Mouse (Mus musculus) intestine, embryonic 16.5 days (tissue): ENCODE data around the gene Mgea5. TPM values are rescaled to one million over a fixed set of nuclear protein-coding genes. Genes with fewer than 3 reads are reported as not detected.

Experiments used
- ATAC-seq: fragments of 200-750 bp; cut with Nextera tagmentation; 2 replicates; pipeline ENCODE4 v1.8.0; 2017; ENCODE audit warnings: moderate TSS enrichment, moderate library complexity
- H3K27ac ChIP-seq: fragments of 300-500 bp; sonication (generic); 2 replicates; pipeline ENCODE4 v1.5.1; 2014; ENCODE audit warnings: mild to moderate bottlenecking, low read length
- H3K27me3 ChIP-seq: fragments of 300-500 bp; sonication (generic); replicated peaks from 2 replicates; pipeline ENCODE4 v1.6.1; 2014; ENCODE audit warnings: low read length, control low read depth, mixed read lengths; ENCODE audit not compliant: control insufficient read depth, insufficient read depth
- H3K36me3 ChIP-seq: fragments of 300-500 bp; sonication (generic); 2 replicates; pipeline ENCODE4 v1.6.1; 2014; ENCODE audit warnings: low read length, control low read depth; ENCODE audit not compliant: control insufficient read depth, insufficient read depth
- H3K4me1 ChIP-seq: fragments of 300-500 bp; sonication (generic); 2 replicates; pipeline ENCODE4 v1.6.1; 2014; ENCODE audit warnings: low read length, control low read depth, mixed read lengths; ENCODE audit not compliant: control insufficient read depth, insufficient read depth
- H3K4me2 ChIP-seq: fragments of 300-500 bp; sonication (generic); 2 replicates; pipeline ENCODE4 v1.6.1; 2014; ENCODE audit warnings: low read depth, low read length, control low read depth
- H3K4me3 ChIP-seq: fragments of 300-500 bp; sonication (generic); 2 replicates; pipeline ENCODE4 v1.5.1; 2014; ENCODE audit warnings: mild to moderate bottlenecking, low read length
- H3K9ac ChIP-seq: fragments of 300-500 bp; sonication (generic); 2 replicates; pipeline ENCODE4 v1.6.1; 2014; ENCODE audit warnings: low read depth, low read length
- H3K9me3 ChIP-seq: fragments of 300-500 bp; sonication (generic); 2 replicates; pipeline ENCODE4 v1.6.1; 2016; ENCODE audit warnings: low read length, control low read depth; ENCODE audit not compliant: control insufficient read depth
- WGBS: fragments of 180-500 bp; shearing (Covaris S2); extraction: QIAGEN DNeasy Blood & Tissue Kit; methylation state at CpG from one replicate; pipeline ENCODE4 v1.1.7; 2014; 5-methylcytosine and 5-hydroxymethylcytosine counted together
- polyA plus RNA-seq: library from polyadenylated mRNA; unstranded; fragments of >200 nt; fragmentation: Nextera tagmentation; extraction: Ambion mirVana; gene quantifications from 2 replicates; pipeline ENCODE4 v1.2.1, GENCODE M21; 2015

The Mgea5 gene
- polyA plus RNA-seq, 1 experiment from 2014 or later, result 25.0 TPM

DNA sequence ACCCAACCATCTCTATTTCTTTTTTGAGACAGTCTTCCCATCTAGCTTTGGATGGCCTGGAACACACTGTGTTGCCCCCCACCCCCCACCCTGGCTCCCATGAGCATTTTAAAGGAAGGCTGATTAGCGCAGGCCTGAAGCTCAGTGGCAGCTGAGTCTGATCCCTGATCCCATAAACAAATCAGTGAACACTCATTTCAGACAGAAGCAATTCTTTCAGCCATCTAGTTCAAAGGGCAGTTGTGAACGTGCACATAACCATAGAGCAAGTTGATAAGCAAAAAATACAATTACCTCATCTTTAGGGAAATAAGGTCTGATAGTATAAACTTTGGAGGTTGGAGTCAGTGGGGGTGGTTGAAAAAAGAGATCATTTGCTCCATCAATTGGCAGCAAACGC lies 22.8 kb downstream of the Mgea5 start:
- WGBS, result 73% methylated on average over 3 of the region's 3 CpGs
- H3K27ac ChIP-seq, result no peak overlapping the region
- H3K27me3 ChIP-seq, result no peaks in the 10 kb centered on the region
- H3K4me3 ChIP-seq, result no peak overlapping the region
- H3K4me2 ChIP-seq, result no peak overlapping the region
- ATAC-seq, result 0 out of 2 replicates have a peak, but pooled peaks have one; percentile 63
- no peaks in the 10 kb centered on the region for H3K4me1 ChIP-seq
- H3K36me3 ChIP-seq, result peaks cover 11% of the 10 kb centered on the region
- no peak overlapping the region for H3K9ac ChIP-seq
- H3K9me3 ChIP-seq, result no peaks in the 10 kb centered on the region

GRCm38 (mm10) chr19:45758671-45759070 lies 25.0 kb downstream of the Mgea5 start:
- Histone ChIP-seq H3K4me1 (no peaks in the 10 kb centered on the region), H3K36me3 (peaks cover 22% of the 10 kb centered on the region), H3K4me2 (no peak overlapping the region), H3K9ac (no peak overlapping the region), H3K27me3 (no peaks in the 10 kb centered on the region), H3K4me3 (no peak overlapping the region), H3K27ac (no peak overlapping the region), H3K9me3 (no peaks in the 10 kb centered on the region)
- WGBS, result 92% methylated on average over 5 of the region's 5 CpGs
- ATAC-seq, result no peak

DNA sequence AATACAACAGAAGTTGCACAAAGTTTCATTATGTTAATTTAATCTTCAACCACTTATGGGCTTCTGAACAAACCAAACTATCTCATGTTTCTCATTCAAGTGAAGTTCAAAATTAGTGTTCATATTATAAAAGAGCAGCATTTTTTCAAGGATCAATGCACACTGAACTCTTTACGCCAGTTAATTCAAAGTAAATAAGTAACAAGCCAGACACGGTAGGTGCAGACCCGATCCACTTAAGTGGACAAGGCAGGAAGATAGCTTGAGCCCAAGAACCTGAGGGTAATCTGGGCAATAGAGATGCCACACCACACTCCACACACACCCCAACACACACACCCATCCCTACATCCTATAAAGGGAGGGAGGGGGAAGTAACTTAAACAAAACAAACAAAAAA lies 30.1 kb downstream of the Mgea5 start:
- 91% methylated on average over 3 of the region's 3 CpGs for WGBS
- H3K36me3 ChIP-seq, result peaks cover 23% of the 10 kb centered on the region
- no peaks in the 10 kb centered on the region for H3K9me3 ChIP-seq
- H3K4me1 ChIP-seq, result peaks cover 6% of the 10 kb centered on the region
- no peak for ATAC-seq
- H3K27me3 ChIP-seq, result no peaks in the 10 kb centered on the region
- no peak overlapping the region for H3K27ac ChIP-seq
- H3K9ac ChIP-seq, result no peak overlapping the region
- H3K4me3 ChIP-seq, result no peak overlapping the region
- H3K4me2 ChIP-seq, result no peak overlapping the region

DNA sequence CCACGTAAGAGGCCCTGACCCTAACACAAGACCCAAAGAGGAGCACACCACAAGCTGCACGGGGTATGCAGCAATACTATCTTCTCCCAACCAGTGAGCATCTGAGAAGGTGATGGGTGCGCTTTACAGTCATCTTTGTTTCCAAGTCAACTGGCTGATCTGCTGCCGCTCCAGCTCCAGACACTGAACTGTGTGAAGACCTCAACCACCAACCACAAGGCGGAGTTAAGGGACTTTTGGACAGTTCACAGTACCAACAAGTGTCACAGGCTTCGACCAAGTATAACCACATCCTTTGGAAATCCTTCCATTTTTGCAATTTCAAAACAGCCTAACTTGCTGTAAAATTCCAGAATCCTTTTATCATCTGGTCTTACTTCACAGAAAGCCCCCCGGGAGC lies 31.8 kb downstream of the Mgea5 start:
- Histone ChIP-seq H3K4me2 (no peak overlapping the region), H3K27ac (no peak overlapping the region), H3K9me3 (no peaks in the 10 kb centered on the region), H3K27me3 (no peaks in the 10 kb centered on the region), H3K9ac (no peak overlapping the region), H3K36me3 (peaks cover 23% of the 10 kb centered on the region), H3K4me1 (peaks cover 15% of the 10 kb centered on the region), H3K4me3 (no peak overlapping the region)
- ATAC-seq, result no peak
- 91% methylated on average over 7 of the region's 7 CpGs for WGBS

DNA sequence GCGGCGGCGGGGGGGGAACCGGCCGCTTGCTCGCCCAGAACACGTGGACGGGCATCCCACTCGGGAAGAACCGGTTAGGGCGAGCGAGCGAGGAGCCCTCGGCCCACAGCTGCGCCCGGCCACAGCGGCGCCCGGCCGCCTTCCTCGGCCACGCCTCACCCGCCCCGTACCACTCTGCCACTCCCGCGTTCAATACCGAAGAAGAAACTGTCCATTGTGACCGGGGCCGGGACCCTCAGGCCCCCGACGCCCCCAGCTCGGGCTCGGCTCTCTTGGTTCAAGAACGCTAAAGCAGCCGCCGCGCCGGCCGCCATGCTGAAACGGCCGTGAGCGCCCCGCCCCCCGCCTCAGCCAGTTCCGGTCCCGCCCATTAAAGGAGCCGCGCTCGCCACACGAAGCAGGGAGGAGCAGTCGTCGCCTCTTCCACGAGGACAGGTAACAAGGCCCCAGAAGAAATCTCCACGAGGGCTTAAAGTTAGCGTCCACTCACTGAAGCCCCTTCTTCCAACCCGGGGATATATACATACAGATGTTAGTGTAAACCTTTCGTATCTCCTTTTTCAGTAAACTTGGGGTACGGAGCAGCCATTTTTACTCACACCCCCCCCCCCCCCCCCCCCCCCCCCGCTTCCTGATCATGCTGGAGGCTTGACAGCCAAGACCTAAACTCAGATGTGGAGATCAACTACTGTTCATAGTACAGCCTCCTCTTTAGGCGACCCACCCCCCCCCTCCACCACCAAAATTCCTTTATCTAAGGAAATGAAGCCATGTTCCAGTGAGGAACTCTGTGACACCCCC lies 34.2 kb downstream of the Mgea5 start, which contains the start of gene Npm3:
Npm3 (minus strand) TSS at position 349 of the 801 bp plus-strand sequence.
- H3K27me3 ChIP-seq, result peaks cover 20% of the 10 kb centered on the region
- peak within 1 kb of the TSS; percentile 86 for H3K9ac ChIP-seq
- peaks cover 25% of the 10 kb centered on the region for H3K4me1 ChIP-seq
- H3K27ac ChIP-seq, result peak within 1 kb of the TSS; percentile 57
- WGBS, result under 1% methylated on average over 59 of the region's 60 CpGs
- peak; percentile 84 for ATAC-seq
- H3K9me3 ChIP-seq, result no peaks in the 10 kb centered on the region
- peaks cover 14% of the 10 kb centered on the region for H3K36me3 ChIP-seq
- H3K4me3 ChIP-seq, result peak within 1 kb of the TSS; percentile 80
- peak within 1 kb of the TSS; percentile 91 for H3K4me2 ChIP-seq

DNA sequence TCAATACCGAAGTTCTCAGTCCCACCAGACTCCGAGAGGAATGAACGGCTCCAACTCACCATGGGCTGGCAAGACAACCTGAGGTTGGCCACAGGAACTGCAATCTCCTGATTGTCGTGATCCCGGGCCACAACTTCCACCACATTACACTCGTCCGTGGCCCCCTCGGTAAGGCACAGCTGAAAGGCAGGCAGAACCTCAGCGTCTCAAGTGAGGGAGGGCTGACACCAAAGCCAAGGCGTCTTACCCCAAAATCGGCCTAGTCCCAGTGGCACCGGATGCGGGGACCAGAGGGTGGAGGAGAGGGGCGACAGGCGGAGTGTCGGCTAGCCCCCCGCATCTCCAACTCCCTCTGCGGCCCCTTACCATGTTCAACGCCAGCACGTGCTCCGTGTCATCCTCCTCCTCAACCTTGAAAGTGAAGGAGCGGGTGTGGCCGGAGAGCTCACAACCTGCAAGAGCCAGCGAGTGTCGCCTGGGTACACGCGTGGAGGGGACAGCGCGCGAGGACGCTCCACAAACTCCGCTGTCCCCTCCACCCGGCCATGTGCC lies 34.9 kb downstream of the Mgea5 start:
- peak; percentile 43 for ATAC-seq
- Histone ChIP-seq H3K27ac (no peak overlapping the region; the same call in 1 of the 2 replicates), H3K27me3 (peaks cover 27% of the 10 kb centered on the region), H3K9ac (peak overlapping the region; percentile 86), H3K4me2 (peak overlapping the region; percentile 91), H3K4me1 (peaks cover 25% of the 10 kb centered on the region), H3K9me3 (no peaks in the 10 kb centered on the region), H3K36me3 (peaks cover 11% of the 10 kb centered on the region), H3K4me3 (peak overlapping the region; percentile 80)
- 3% methylated on average over 33 of the region's 33 CpGs for WGBS

DNA sequence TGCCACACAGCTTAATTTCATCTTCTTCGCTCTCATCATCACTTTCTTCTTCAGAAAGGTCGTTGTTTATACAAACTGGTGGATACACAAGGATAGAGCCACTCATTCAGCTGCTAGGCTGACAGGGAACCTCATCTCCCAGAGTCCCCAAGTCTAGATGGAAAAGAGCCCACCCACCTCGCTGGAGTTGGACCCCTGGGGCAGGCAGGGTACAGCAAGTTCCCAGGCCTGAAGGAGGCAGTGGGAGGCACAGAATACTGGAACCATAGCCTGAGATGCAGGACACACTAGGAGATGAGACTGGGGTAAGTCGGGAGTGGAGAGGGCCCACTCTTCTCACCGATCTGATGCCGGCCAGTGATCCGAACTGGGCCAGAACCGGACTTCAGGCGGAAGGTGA lies 35.4 kb downstream of the Mgea5 start:
- ATAC-seq, result no peak
- WGBS, result 46% methylated on average over 9 of the region's 9 CpGs
- peak overlapping the region; percentile 86 for H3K9ac ChIP-seq

DNA sequence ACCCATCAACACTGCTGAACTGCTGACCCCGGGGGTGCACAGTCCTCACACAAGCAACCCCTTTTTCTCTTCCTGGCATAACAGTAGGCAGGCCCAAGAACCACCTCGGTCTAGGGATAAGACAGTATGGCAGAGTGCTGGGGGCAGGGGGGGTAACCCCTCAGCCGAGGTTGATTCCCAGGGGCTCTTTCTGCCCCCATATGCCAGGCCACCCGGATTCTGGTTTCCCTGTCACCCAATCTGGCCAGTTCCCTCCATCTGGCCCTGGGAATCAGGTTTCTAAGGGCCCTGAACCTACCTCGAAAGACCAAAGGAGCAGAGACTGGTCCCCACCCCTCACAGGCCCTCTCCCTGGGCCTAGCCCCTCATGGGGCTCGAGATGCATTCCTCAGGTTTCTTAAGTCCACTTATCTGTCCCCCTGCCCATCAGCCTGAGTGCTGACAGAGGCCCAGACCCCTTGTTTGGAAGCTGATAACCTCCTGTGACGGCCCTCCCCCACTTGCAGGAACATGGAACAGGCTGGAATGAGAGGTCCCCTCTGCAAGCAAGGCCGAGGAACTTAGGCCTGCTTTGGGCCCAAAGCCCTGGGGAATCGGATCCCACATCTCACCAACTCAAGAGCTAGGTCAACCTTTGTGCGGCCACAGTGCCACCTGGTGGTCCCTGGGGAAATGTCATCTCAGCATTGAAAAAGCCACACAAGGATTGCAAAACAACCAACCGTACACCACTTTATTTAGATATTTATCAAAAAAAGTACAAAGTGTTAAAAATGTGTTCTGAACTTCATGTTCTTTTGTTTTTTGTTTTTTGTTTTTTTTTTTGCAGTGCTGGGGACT lies 36.4 kb downstream of the Mgea5 start:
- no peaks in the 10 kb centered on the region for H3K9me3 ChIP-seq
- H3K9ac ChIP-seq, result 0 out of 2 replicates have a peak overlapping the region, but pooled peaks have one; percentile 25
- 29% methylated on average over 11 of the region's 11 CpGs for WGBS
- H3K4me1 ChIP-seq, result peaks cover 35% of the 10 kb centered on the region
- ATAC-seq, result no peak
- no peak overlapping the region for H3K27ac ChIP-seq
- H3K4me2 ChIP-seq, result no peak overlapping the region
- H3K36me3 ChIP-seq, result peaks cover 4% of the 10 kb centered on the region
- no peak overlapping the region for H3K4me3 ChIP-seq
- H3K27me3 ChIP-seq, result peaks cover 42% of the 10 kb centered on the region

More for the DNA sequence above, 35.4 kb downstream of the Mgea5 start:
- Histone ChIP-seq H3K36me3 (peaks cover 8% of the 10 kb centered on the region), H3K27ac (no peak overlapping the region), H3K4me2 (peak overlapping the region; percentile 91), H3K4me1 (peaks cover 25% of the 10 kb centered on the region), H3K9me3 (no peaks in the 10 kb centered on the region), H3K27me3 (peaks cover 33% of the 10 kb centered on the region), H3K4me3 (peak overlapping the region; percentile 80)
